Mouse (Mus musculus): ENCODE results near the gene Edn1. TPM values are rescaled to one million over a fixed set of nuclear protein-coding genes. Genes with fewer than 3 reads are reported as not detected.

Gene Edn1
- total RNA-seq, 2 experiments from 2014 or later: 12.1 to 15.2 TPM

DNA sequence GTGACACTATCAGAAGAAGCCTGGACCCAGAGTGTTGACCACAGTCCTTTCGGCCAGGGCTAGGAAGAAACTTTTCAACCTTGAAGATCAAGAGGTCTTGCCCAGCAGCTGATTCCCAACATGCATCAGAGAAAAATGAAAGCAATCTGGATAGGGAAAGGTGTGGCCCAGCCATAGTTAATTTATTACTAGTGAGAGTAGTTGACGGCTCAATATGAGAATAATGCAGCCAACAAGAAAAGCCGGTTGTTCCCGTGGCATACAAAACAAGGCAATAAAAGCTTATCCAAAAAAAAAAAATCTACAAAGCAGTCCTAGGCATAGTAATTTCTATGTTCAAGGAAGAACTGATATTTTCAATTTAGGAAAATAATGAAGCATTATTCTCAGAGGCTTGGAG lies 16.5 kb downstream of the Edn1 start:
- DNase-seq: no peak

DNA sequence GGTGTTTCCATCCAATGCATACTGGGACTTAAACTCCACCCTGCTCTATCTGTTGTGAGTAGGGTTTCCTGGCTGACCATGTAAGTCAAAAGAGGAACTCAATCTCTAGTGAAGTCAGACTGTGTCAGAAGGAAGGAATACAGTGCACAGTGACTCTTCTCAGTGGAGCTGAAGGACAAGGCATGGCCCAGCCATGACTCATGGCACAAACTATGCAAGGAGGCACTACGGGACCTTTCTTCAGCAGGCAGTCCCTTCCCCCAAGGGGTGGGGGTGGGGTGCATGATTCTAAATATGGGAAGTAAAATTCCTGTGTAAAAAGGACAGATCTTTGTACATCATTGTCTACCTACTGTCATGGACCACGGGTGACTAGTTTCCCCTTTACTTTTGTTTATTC lies 27.3 kb downstream of the Edn1 start:
- no peak for DNase-seq

DNA sequence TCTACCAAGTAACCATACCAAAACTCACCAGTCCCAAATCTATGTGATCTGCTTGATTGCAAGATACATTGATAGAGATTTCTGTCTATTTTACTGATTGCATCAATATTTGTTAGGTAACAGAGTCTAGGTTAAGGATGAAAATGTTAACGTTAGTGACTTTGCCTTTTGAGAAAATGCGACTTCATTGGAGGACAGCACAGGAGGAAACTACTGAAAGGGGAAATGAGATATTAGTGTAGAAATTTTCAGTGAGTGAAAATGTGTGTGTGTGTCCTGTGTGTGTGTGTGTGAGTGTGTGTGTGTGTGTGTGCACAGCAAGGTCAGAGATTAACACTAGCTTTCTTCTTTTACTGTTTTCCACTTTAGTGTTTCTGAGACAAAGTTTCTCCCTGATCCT lies 29.8 kb downstream of the Edn1 start:
- DNase-seq: no peak

DNA sequence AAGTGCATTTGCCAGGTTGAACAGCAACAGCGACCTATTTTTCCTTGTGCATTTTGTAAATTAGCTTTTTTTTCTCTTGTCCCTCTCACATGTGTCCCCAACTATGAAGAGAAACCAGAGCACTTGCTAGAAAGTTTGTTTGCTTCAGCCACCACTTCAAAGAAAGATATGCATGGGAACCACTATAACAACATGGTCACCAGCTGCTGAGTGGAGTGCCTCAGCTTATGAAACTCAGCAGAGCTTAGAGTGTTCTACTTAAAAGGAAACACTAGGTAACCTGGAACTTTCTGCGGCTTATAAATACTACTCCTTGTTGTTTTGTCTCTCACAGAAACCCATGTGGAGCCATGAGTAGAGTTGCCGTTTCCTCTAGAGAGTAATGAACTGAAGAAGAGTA lies 33.7 kb downstream of the Edn1 start:
- DNase-seq: no peak

DNA sequence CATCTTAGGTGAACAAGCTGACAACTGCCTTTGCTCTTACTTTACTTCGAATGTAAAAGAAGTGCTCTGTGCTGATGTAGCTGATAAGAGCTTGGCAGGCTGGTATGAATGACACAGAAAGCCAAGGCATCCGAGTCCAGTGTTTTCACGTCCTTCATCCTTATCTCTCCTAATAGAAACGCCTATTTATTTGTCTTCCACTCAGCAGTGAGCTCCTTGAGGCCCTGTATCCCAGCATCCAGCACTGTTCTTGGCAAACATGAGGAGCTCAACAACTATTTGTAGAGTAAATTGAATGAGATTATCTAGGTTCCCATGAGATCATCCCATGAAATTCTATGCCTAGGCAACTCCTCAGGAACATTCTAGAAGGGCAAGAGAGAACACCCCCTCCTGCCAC lies 35.1 kb downstream of the Edn1 start:
- DNase-seq: no peak

DNA sequence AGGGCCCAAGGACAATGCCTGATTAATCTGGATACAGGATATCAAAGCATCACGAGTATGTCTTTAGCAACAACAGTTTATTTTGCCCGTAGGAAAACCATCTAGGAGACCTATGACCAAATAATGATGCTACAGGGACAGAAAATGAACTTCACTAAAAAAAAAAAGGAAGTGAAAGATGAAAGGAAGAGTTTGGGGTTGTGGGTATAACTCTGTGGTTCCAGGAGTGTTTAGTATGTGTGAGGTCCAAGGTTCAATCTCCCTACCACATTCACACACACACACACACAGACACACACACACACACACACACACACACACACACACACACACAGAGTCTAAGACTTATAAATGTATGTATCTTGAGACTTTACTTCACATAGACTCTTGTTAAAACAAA lies 35.8 kb downstream of the Edn1 start:
- DNase-seq: no peak

DNA sequence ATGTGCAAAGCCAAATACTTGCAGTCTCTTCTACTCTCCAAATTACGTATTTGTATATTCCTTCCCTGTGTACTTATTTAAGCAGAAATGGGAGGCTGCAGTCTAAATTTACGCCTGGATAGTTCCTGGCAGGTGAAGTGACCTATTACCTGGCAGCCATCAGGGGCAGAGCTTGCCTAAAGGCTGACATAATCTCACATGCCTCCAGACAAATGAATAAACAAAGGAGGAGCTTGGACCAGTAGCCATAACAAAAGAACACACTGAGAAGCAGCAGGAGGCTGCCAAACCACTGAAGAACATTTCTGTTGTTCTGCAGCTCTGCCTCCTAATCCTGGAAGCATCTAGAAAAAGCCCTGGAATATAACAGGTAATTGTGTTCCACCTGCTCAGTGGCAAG lies 38.2 kb downstream of the Edn1 start:
- no peak for DNase-seq

DNA sequence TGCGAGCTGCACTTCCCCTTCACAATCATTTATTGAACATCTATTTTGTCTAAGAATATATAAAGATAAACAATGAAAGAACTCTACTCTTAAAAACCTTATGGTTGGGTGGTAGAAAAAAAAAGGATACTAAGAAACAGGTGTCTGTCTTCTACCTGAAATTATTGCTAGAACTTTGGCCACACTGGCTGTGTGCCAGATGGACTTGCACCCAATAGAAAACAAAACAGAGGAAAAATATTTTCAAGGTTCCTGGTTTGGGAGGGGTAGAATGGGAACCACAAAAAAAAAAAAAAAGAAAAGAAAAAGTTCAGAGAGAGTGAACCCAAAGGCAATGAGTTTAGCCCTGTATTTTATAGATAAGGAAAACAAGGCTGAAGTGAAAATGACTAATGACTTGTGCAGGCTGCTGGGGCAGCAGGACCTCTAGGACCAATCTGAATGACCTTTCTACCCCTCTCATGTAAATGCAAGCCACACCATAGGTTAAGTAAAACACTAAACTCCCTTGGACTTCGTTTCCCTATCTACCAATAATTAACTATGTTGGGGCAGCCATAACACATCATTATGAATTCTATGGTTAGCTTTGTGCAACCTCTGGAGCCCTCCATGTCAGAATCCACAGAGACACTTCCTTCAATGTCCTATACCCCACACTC lies 40.7 kb downstream of the Edn1 start:
- DNase-seq: no peak

DNA sequence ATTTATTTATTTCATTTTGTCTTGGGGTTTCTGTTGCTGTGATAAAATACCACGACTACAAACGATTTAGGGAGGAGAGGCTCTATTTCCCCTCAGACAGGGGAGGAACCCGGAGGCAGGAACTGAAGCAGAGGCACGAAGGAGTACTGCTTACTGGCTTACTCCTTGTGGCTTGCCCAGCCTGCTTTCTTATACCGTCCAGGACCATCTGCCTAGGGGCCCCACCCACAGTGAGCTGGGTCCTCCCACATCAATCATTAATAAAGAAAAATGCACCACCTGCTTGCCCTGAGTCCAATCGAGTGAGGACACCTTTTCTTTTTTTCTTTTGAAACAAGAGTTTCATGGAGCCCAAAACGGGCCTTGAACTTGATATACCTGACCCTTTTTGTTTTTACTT lies 44.2 kb downstream of the Edn1 start:
- no peak for DNase-seq

DNA sequence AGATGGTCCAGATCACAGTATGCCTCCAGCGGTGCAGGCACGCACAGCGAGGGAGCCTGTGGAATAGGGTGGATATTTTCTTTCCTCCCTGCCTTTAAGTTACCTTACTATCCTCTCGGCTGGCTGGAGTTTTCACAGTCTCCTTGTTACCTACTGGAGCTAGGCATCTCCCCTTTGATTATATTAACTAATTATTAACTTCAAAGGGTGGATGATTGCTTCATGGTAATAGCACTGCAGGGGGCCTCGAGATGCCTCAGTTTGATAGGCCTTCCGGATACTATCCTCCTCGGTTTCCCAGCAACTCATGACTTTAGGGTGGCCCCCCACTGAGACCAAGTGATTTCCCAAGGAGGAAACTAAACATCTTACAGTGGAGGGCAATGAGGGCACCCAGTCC lies 45.1 kb downstream of the Edn1 start:
- no peak for DNase-seq

DNA sequence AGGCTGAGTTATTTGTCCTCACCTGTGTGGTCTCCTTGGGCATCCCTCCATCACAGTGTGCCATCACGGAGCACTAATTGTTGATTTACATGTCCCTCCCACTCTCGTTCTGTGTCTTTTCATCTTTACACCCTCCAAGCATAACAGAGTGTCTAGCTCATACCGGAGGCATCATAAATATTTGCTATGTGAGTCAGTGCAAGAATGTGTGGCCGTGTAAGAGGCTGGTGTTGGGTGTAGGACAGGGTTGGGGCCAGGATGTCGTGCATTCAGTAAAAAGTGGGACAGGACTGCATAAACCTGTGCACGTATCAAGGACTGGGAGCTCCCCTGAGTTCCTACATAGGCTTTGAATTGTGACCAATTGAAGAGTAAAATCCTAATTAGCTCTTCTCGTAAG lies 50.4 kb downstream of the Edn1 start:
- no peak for DNase-seq

Other genes with a start within 250 kb of the Edn1 start
- 10 to 100 TPM; 33.1 to 33.5 TPM for gene Hivep1, start 249.5 kb upstream of the Edn1 start, total RNA-seq (2021)